Mouse (Mus musculus): ENCODE data around the gene Foxr2.

Foxr2 gene

DNA sequence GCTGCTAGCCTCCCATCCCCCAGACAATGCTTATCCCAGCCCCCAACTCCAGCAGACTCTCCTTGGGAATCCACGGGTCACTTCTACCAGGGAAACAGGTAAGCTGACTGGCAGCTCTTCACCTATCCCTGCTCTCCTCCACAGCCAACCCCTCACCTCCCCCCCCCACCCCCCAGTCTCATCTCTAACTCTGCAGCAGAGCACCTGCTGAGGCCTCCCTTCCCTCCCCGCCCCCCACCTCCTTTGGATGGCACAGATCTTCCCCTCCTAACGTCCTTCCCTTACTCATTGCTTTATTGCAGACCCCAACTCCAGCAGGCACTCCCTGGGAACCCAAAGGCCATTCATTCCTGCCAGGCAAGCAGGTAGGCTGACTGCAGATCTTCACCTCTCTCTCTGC lies at the start of gene Foxr2:
Gene Foxr2 (plus strand): TSS at position 301 of the 400 bp plus-strand sequence.
- DNase-seq (ENCODE audit: low spot score in 2 of 2) = no peak

GRCm38 (mm10) chrX:153119013-153119412 lies 427 bp downstream of the Foxr2 start:
- no peak for DNase-seq (ENCODE audit: low spot score in 2 of 2)

DNA sequence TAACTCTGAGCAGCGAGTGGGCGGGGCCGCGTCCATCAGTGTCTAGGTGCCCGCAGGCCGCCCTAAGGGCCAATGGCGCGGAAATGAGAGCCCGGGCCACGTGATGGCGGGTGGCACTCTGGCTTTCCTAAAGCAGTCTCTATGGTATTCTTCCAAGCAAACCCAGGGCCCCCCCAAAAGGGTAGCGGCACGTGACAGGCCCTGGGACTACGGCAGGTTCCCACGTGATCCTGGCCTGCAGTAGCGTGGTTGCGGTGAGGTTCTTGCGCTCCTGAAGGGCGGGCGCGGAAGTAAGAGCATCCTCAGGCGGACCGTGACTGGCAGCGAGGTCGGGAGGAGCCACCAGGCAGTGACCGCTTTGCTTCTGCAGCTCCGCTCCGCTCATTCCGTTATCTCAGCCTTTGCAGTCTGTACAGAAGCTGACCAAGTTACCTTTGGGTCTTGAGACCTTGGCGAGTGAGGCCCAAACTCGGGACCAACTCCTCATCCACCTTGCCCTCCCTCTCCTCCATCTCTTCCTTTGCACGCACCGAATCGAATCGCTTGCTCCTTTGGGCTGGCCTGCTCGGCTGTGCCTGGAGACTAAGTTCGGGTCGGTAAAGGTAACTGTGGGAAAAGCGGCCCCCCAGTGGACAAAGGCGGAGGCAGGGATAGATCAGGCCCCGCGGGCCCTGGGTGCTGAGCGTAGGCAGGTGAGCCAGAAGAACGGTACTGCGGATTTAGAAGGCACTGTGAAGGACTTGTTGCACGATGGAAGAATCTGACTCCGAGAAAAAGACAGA lies 21.3 kb downstream of the Foxr2 start, which contains the start of gene Rragb:
Gene Rragb (plus strand): TSS at position 248 of the 782 bp plus-strand sequence.
- peak; percentile 84 to 85 for DNase-seq (ENCODE audit: low spot score in 2 of 2)

- DNase-seq (ENCODE audit: low spot score in 2 of 2) = no peak
These were observed 24.1 kb downstream of the Foxr2 start for GRCm38 (mm10) chrX:153142656-153143055.

GRCm38 (mm10) chrX:153151766-153152165 lies 33.2 kb downstream of the Foxr2 start:
- no peak for DNase-seq (ENCODE audit: low spot score in 2 of 2)

DNA sequence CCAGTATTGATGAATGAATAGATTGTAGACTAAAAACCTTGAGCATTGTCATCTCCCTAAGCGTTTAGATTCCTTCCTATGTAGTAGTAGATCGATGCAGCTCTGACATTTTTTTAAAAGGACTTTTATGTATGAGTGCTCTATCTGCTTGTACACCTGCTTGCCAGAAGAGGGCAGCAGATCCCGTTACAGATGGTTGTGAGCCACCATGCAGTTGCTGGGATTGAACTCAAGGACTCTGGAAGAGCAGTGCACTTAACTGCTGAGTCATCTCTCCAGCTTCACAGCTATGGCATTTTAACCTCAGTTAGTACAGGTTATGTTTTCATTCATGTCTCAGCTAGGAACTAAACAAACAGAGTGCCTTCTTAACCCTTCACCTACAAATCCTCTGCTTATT lies 36.7 kb downstream of the Foxr2 start:
- DNase-seq (ENCODE audit: low spot score in 2 of 2) = no peak

DNA sequence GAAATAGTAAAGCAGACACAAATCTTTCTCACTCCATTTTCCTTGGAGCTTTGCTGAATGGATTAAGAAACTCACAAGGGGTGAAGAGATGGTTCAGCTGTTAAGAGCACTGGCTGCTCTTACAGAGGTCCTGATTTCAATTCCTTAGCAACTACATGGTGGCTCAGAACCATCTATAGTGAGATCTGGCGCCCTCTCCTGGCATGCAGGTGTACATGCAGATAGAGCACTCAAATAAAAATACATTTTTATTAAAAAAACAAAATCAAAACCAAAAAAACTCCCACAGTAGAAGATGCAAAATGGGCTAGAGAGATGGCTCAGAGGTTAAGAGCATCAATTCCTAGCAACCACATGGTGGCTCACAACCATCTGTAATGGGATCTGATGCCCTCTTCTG lies 56.2 kb downstream of the Foxr2 start:
- DNase-seq (ENCODE audit: low spot score in 2 of 2) = no peak

GRCm38 (mm10) chrX:153182221-153182620 lies 63.6 kb downstream of the Foxr2 start:
- DNase-seq (ENCODE audit: low spot score in 2 of 2) = no peak
